Mouse (Mus musculus) hindbrain, postnatal 0 days (tissue): ENCODE results near the gene Rnf181. TPM values are rescaled to one million over a fixed set of nuclear protein-coding genes. Genes with fewer than 3 reads are reported as not detected.

Experiments
- ATAC-seq: fragments of 200-750 bp; cut with Nextera tagmentation; 2 replicates; pipeline ENCODE4 v1.8.0; 2017; ENCODE audit warnings: mild to moderate bottlenecking, moderate TSS enrichment, moderate library complexity
- DNase-seq: peaks from one replicate; pipeline ENCODE4 v3.0.0-alpha.2; 2015; ENCODE audit warnings: low spot score
- H3K27ac ChIP-seq: fragments of 300-500 bp; sonication (generic); 2 replicates; pipeline ENCODE4 v1.5.1; 2014; ENCODE audit warnings: mild to moderate bottlenecking
- H3K27me3 ChIP-seq: fragments of 300-500 bp; sonication (generic); 2 replicates; pipeline ENCODE4 v1.6.1; 2014; ENCODE audit warnings: low read length, mixed read lengths; ENCODE audit not compliant: insufficient read depth
- H3K36me3 ChIP-seq: fragments of 300-500 bp; sonication (generic); 2 replicates; pipeline ENCODE4 v1.6.1; 2014; ENCODE audit warnings: low read length, mixed read lengths; ENCODE audit not compliant: insufficient read depth
- H3K4me1 ChIP-seq: fragments of 300-500 bp; sonication (generic); 2 replicates; pipeline ENCODE4 v1.6.1; 2014; ENCODE audit warnings: antibody characterized with exemption, low read length, mixed read lengths; ENCODE audit not compliant: insufficient read depth
- H3K4me2 ChIP-seq: fragments of 300-500 bp; sonication (generic); 2 replicates; pipeline ENCODE4 v1.6.1; 2014; ENCODE audit warnings: low read depth, mild to moderate bottlenecking, low read length, moderate library complexity, mixed read lengths
- H3K4me3 ChIP-seq: fragments of 300-500 bp; sonication (generic); 2 replicates; pipeline ENCODE4 v1.5.1; 2014; ENCODE audit warnings: low read length
- H3K9ac ChIP-seq: fragments of 300-500 bp; sonication (generic); replicated peaks from 2 replicates; pipeline ENCODE4 v1.6.1; 2014; ENCODE audit warnings: mild to moderate bottlenecking, low read length, moderate library complexity, mixed read lengths
- H3K9me3 ChIP-seq: fragments of 300-500 bp; sonication (generic); 2 replicates; pipeline ENCODE4 v1.6.1; 2016; ENCODE audit warnings: low read length, mixed read lengths
- CTCF ChIP-seq: IDR thresholded peaks from 2 replicates; pipeline ENCODE4 v1.5.1; 2016; ENCODE audit warnings: antibody characterized with exemption, control low read depth, low read depth
- WGBS: fragments of 180-500 bp; shearing (Covaris S2); extraction: QIAGEN DNeasy Blood & Tissue Kit; methylation state at CpG from one replicate; pipeline ENCODE4 v1.1.7; 2014; 5-methylcytosine and 5-hydroxymethylcytosine counted together
- polyA plus RNA-seq: library from polyadenylated mRNA; unstranded; fragments of >200 nt; fragmentation: Nextera tagmentation; extraction: Ambion mirVana; gene quantifications from 2 replicates; pipeline ENCODE4 v1.2.1, GENCODE M21; 2015
- total RNA-seq: library from RNA; depleted of rRNA; stranded (reverse); fragments of >200 nt; gene quantifications from 2 replicates; pipeline ENCODE4 v1.2.3, GENCODE M21; 2014

Rnf181 gene
- total and polyA plus RNA-seq, 2 experiments from 2014 or later, result 70.6 to 134 TPM

- Histone ChIP-seq H3K4me1 (peaks cover under 1% of the 10 kb centered on the region; the same call in 1 of the 2 replicates), H3K4me2 (no peak overlapping the region), H3K9ac (no peak overlapping the region), H3K27ac (no peak overlapping the region), H3K36me3 (no peaks in the 10 kb centered on the region), H3K9me3 (no peaks in the 10 kb centered on the region), H3K4me3 (no peak overlapping the region), H3K27me3 (no peaks in the 10 kb centered on the region)
- TF ChIP-seq CTCF, result peak; percentile 72
- WGBS, result 9% methylated on average over 3 of the region's 3 CpGs
- no peak for ATAC-seq
- peak; percentile 89 for DNase-seq
Measured at GRCm38 (mm10) chr6:72409567-72409966, 42.8 kb upstream of the Rnf181 start.

GRCm38 (mm10) chr6:72407119-72407518 is 40.4 kb upstream of the Rnf181 start:
- no peaks in the 10 kb centered on the region for H3K36me3 ChIP-seq
- no peak overlapping the region for H3K4me3 ChIP-seq
- no peak overlapping the region for H3K27ac ChIP-seq
- no peak overlapping the region for H3K9ac ChIP-seq
- H3K4me2 ChIP-seq, result no peak overlapping the region
- peak; percentile 98 for TF ChIP-seq CTCF
- H3K4me1 ChIP-seq, result no peaks in the 10 kb centered on the region
- ATAC-seq (peak; percentile 60), DNase-seq (peak; percentile 92)
- WGBS, result 0% methylated on average over 5 of the region's 5 CpGs
- no peaks in the 10 kb centered on the region for H3K27me3 ChIP-seq
- no peaks in the 10 kb centered on the region for H3K9me3 ChIP-seq

GRCm38 (mm10) chr6:72405356-72405755 is 38.6 kb upstream of the Rnf181 start:
- H3K9me3 ChIP-seq, result no peaks in the 10 kb centered on the region
- H3K27me3 ChIP-seq, result no peaks in the 10 kb centered on the region
- 82% methylated on average over 7 of the region's 7 CpGs for WGBS
- H3K27ac ChIP-seq, result no peak overlapping the region
- no peak for DNase-seq
- ATAC-seq, result no peak
- no peak overlapping the region for H3K4me2 ChIP-seq
- H3K4me1 ChIP-seq, result no peaks in the 10 kb centered on the region
- H3K4me3 ChIP-seq, result no peak overlapping the region
- no peak overlapping the region for H3K9ac ChIP-seq
- no peak for TF ChIP-seq CTCF
- no peaks in the 10 kb centered on the region for H3K36me3 ChIP-seq

- DNase-seq, result peak; percentile 78
- Histone ChIP-seq H3K27me3 (no peaks in the 10 kb centered on the region), H3K36me3 (no peaks in the 10 kb centered on the region), H3K4me3 (no peak overlapping the region), H3K27ac (no peak overlapping the region), H3K4me1 (no peaks in the 10 kb centered on the region), H3K4me2 (no peak overlapping the region), H3K9ac (no peak overlapping the region), H3K9me3 (no peaks in the 10 kb centered on the region)
- peak; percentile 80 for TF ChIP-seq CTCF
- peak; percentile 47; the same call in 1 of the 2 replicates for ATAC-seq
- 25% methylated on average over 7 of the region's 7 CpGs for WGBS
Measured at GRCm38 (mm10) chr6:72401875-72402274, 35.1 kb upstream of the Rnf181 start.

- no peak for TF ChIP-seq CTCF
- Histone ChIP-seq H3K4me2 (no peak overlapping the region), H3K9me3 (no peaks in the 10 kb centered on the region), H3K27me3 (no peaks in the 10 kb centered on the region), H3K36me3 (no peaks in the 10 kb centered on the region), H3K4me1 (no peaks in the 10 kb centered on the region), H3K27ac (no peak overlapping the region), H3K9ac (no peak overlapping the region), H3K4me3 (no peak overlapping the region)
- DNase-seq (no peak), ATAC-seq (no peak)
- 35% methylated on average over 2 of the region's 2 CpGs for WGBS
Measured at GRCm38 (mm10) chr6:72399967-72400366, 33.2 kb upstream of the Rnf181 start.

GRCm38 (mm10) chr6:72396837-72397251 is 30.1 kb upstream of the Rnf181 start:
- ATAC-seq (no peak), DNase-seq (no peak)
- Histone ChIP-seq H3K4me1 (no peaks in the 10 kb centered on the region), H3K4me2 (no peak overlapping the region), H3K27ac (no peak overlapping the region), H3K36me3 (no peaks in the 10 kb centered on the region), H3K4me3 (no peak overlapping the region), H3K27me3 (no peaks in the 10 kb centered on the region), H3K9me3 (no peaks in the 10 kb centered on the region), H3K9ac (no peak overlapping the region)
- TF ChIP-seq CTCF, result no peak
- 82% methylated on average over 10 of the region's 10 CpGs for WGBS

GRCm38 (mm10) chr6:72392341-72392740 is 25.6 kb upstream of the Rnf181 start:
- H3K4me1 ChIP-seq, result 0 out of 2 replicates have a peak, but pooled peaks cover 5% of the 10 kb centered on the region
- H3K4me2 ChIP-seq, result no peak overlapping the region
- H3K9me3 ChIP-seq, result no peaks in the 10 kb centered on the region
- 88% methylated on average over 5 of the region's 5 CpGs for WGBS
- TF ChIP-seq CTCF, result no peak
- peaks cover 7% of the 10 kb centered on the region; the same call in 1 of the 2 replicates for H3K27me3 ChIP-seq
- H3K27ac ChIP-seq, result no peak overlapping the region
- DNase-seq (no peak), ATAC-seq (no peak)
- H3K36me3 ChIP-seq, result no peaks in the 10 kb centered on the region
- no peak overlapping the region for H3K4me3 ChIP-seq
- H3K9ac ChIP-seq, result no peak overlapping the region
